Comparison of ENCODE assay signal across 19 mouse cellular contexts in the genomic region with DNA sequence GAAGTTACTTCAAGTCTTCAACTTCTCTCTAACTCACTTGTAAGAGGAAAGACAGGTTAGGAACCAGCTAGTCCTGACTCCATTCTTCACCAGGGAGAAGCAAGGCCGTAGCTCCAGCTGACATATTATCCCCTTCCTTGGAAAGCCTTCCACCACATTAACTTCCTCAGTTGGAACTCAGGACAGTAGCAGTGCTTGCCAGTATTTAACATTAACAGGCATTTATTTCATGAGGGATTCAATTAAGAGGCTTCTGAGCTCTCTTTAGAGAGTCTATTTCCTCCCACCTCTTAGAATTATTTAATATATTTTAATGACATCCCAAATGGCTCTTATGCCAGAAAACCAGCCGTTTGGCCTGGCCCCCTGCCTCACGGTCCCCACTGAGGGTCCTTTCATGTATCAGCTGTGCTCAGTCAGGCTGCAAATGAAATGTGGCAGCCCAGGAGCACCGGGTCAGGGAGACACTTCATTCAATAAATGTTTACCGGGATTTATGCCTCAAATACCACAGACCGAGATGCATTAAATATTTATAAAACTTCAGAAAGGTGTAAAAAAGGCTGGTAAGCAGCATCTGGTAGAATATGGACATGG.
DNase-seq lines count a peak whose midpoint lies in the region; ATAC-seq and TF ChIP-seq lines count a peak whose summit lies in the region.
"Had no signal": no experiment of that assay in that cellular context is flagged by ENCODE, and none has a peak within 500 bp of the region (broad histone marks: within the 10 kb centered on the region; RNA-seq: fewer than 3 reads in every experiment).

No protein-coding gene starts in this region.

- no peaks in the 10 kb centered on the region for H3K36me3 ChIP-seq in forebrain, postnatal 0 days (ENCODE audit: insufficient read depth)
- H3K36me3 ChIP-seq in forebrain, embryonic 11.5 days (ENCODE audit: control insufficient read depth, insufficient read depth, low read length): no peaks in the 10 kb centered on the region
- H3K36me3 ChIP-seq in hindbrain, embryonic 13.5 days: no peaks in the 10 kb centered on the region
- H3K36me3 ChIP-seq in midbrain, embryonic 13.5 days: no peaks in the 10 kb centered on the region
- no peaks in the 10 kb centered on the region for H3K36me3 ChIP-seq in neural tube, embryonic 15.5 days
- no peaks in the 10 kb centered on the region for H3K36me3 ChIP-seq in intestine, postnatal 0 days (ENCODE audit: control insufficient read depth, insufficient read depth)
- H3K36me3 ChIP-seq: liver, embryonic 12.5 days had no signal

- no peak overlapping the region for H3K4me2 ChIP-seq in forebrain, postnatal 0 days (ENCODE audit: low read depth)
- no peak overlapping the region for H3K4me2 ChIP-seq in forebrain, embryonic 11.5 days (ENCODE audit: low read depth, low read length, severe bottlenecking)
- no peak overlapping the region for H3K4me2 ChIP-seq in hindbrain, embryonic 13.5 days
- H3K4me2 ChIP-seq in midbrain, embryonic 13.5 days (replicated peaks): no peak overlapping the region
- H3K4me2 ChIP-seq in neural tube, embryonic 15.5 days: no peak overlapping the region
- H3K4me2 ChIP-seq in intestine, postnatal 0 days (replicated peaks; ENCODE audit: low read depth): no peak overlapping the region
- H3K4me2 ChIP-seq: liver, embryonic 12.5 days; lung, embryonic 14.5 days had no signal

- DNase-seq in forebrain, postnatal 0 days: no peak
- DNase-seq in forebrain, embryonic 11.5 days (ENCODE audit: low spot score): no peak
- DNase-seq in urinary bladder, postnatal 36 days (ENCODE audit: low spot score in 2 of 2): no peak
- DNase-seq: adrenal gland, postnatal 36 days; cerebellum, adult 9-10 months; gastrocnemius, postnatal 14 days; lung, embryonic 14.5 days; lung, postnatal 4 days; right cerebral cortex, adult 18-20 months; thymus, adult 18-20 months had no signal

- no peaks in the 10 kb centered on the region for H3K9me3 ChIP-seq in forebrain, postnatal 0 days (ENCODE audit: low read length)
- no peaks in the 10 kb centered on the region for H3K9me3 ChIP-seq in forebrain, embryonic 11.5 days (ENCODE audit: control insufficient read depth, low read length)
- H3K9me3 ChIP-seq in hindbrain, embryonic 13.5 days: no peaks in the 10 kb centered on the region
- H3K9me3 ChIP-seq in midbrain, embryonic 13.5 days: no peaks in the 10 kb centered on the region
- no peaks in the 10 kb centered on the region for H3K9me3 ChIP-seq in neural tube, embryonic 15.5 days (replicated peaks)
- no peaks in the 10 kb centered on the region for H3K9me3 ChIP-seq in intestine, postnatal 0 days (ENCODE audit: control insufficient read depth)
- H3K9me3 ChIP-seq: liver, embryonic 12.5 days had no signal

- no peak for TF ChIP-seq CTCF in forebrain, postnatal 0 days (IDR thresholded peaks at IDR 0.05; ENCODE audit: low read depth)
- TF ChIP-seq CTCF in intestine, postnatal 0 days (IDR thresholded peaks at IDR 0.05; ENCODE audit: low read depth): no peak

- H3K27ac ChIP-seq in forebrain, postnatal 0 days (ENCODE audit: low read depth, low read length): 0 out of 2 replicates have a peak overlapping the region, but pooled peaks have one; percentile 17
- H3K27ac ChIP-seq in forebrain, embryonic 11.5 days (ENCODE audit: low read depth, low read length): no peak overlapping the region
- H3K27ac ChIP-seq in hindbrain, embryonic 13.5 days: peak overlapping the region; percentile 44
- H3K27ac ChIP-seq in midbrain, embryonic 13.5 days: peak overlapping the region; percentile 61; the same call in 1 of the 2 replicates
- H3K27ac ChIP-seq in neural tube, embryonic 15.5 days (replicated peaks): peak overlapping the region; percentile 37; the same call in 1 of the 2 replicates
- no peak overlapping the region for H3K27ac ChIP-seq in intestine, postnatal 0 days (ENCODE audit: low read depth, low read length)
- H3K27ac ChIP-seq: kidney, postnatal 0 days; liver, embryonic 12.5 days had no signal

- H3K27me3 ChIP-seq in forebrain, postnatal 0 days (ENCODE audit: insufficient read depth, low read length): no peaks in the 10 kb centered on the region
- H3K27me3 ChIP-seq in forebrain, embryonic 11.5 days (ENCODE audit: control insufficient read depth, insufficient read depth, low read length): no peaks in the 10 kb centered on the region
- H3K27me3 ChIP-seq in hindbrain, embryonic 13.5 days: no peaks in the 10 kb centered on the region
- no peaks in the 10 kb centered on the region for H3K27me3 ChIP-seq in midbrain, embryonic 13.5 days
- no peaks in the 10 kb centered on the region for H3K27me3 ChIP-seq in neural tube, embryonic 15.5 days (replicated peaks)
- H3K27me3 ChIP-seq in intestine, postnatal 0 days (replicated peaks; ENCODE audit: control insufficient read depth, insufficient read depth, low read length): no peaks in the 10 kb centered on the region
- H3K27me3 ChIP-seq: liver, embryonic 12.5 days; Patski had no signal

- no peak overlapping the region for H3K4me3 ChIP-seq in forebrain, postnatal 0 days (ENCODE audit: low read depth, low read length)
- H3K4me3 ChIP-seq in forebrain, embryonic 11.5 days (ENCODE audit: low read depth, low read length): no peak overlapping the region
- no peak overlapping the region for H3K4me3 ChIP-seq in hindbrain, embryonic 13.5 days
- H3K4me3 ChIP-seq in midbrain, embryonic 13.5 days (replicated peaks): no peak overlapping the region
- H3K4me3 ChIP-seq in neural tube, embryonic 15.5 days (replicated peaks): no peak overlapping the region
- no peak overlapping the region for H3K4me3 ChIP-seq in intestine, postnatal 0 days (ENCODE audit: low read depth, low read length)
- H3K4me3 ChIP-seq: erythroblast, embryonic 14.5 days; liver, embryonic 12.5 days had no signal

- H3K4me1 ChIP-seq in forebrain, postnatal 0 days (ENCODE audit: insufficient read depth): 0 out of 2 replicates have a peak, but pooled peaks cover 6% of the 10 kb centered on the region
- no peaks in the 10 kb centered on the region; the same call in 1 of the 2 replicates for H3K4me1 ChIP-seq in forebrain, embryonic 11.5 days (replicated peaks; ENCODE audit: control insufficient read depth, insufficient read depth, low read length)
- H3K4me1 ChIP-seq in hindbrain, embryonic 13.5 days (replicated peaks): peaks cover 35% of the 10 kb centered on the region
- H3K4me1 ChIP-seq in midbrain, embryonic 13.5 days (replicated peaks): peaks cover 40% of the 10 kb centered on the region
- H3K4me1 ChIP-seq in neural tube, embryonic 15.5 days: peaks cover 12% of the 10 kb centered on the region
- H3K4me1 ChIP-seq in intestine, postnatal 0 days (replicated peaks; ENCODE audit: control insufficient read depth, insufficient read depth, low read length): no peaks in the 10 kb centered on the region
- H3K4me1 ChIP-seq: liver, embryonic 12.5 days had no signal

- no peak overlapping the region for H3K9ac ChIP-seq in forebrain, postnatal 0 days
- no peak overlapping the region for H3K9ac ChIP-seq in forebrain, embryonic 11.5 days (ENCODE audit: low read length)
- H3K9ac ChIP-seq in hindbrain, embryonic 13.5 days: no peak overlapping the region
- no peak overlapping the region for H3K9ac ChIP-seq in midbrain, embryonic 13.5 days (replicated peaks)
- H3K9ac ChIP-seq in neural tube, embryonic 15.5 days (replicated peaks): no peak overlapping the region
- H3K9ac ChIP-seq in intestine, postnatal 0 days (ENCODE audit: low read depth, low read length): no peak overlapping the region
- H3K9ac ChIP-seq: liver, embryonic 12.5 days; lung, embryonic 14.5 days had no signal

- 20% methylated on average over 6 of the region's 6 CpGs for WGBS in forebrain, postnatal 0 days
- 30% methylated on average over 6 of the region's 6 CpGs for WGBS in forebrain, embryonic 11.5 days
- WGBS in hindbrain, embryonic 13.5 days: 15% methylated on average over 6 of the region's 6 CpGs
- 15% methylated on average over 6 of the region's 6 CpGs for WGBS in midbrain, embryonic 13.5 days
- WGBS in neural tube, embryonic 15.5 days: 11% methylated on average over 6 of the region's 6 CpGs
- 64% methylated on average over 6 of the region's 6 CpGs for WGBS in intestine, postnatal 0 days

- ATAC-seq in forebrain, postnatal 0 days: no peak
- no peak for ATAC-seq in forebrain, embryonic 11.5 days (replicated peaks; ENCODE audit: low FRiP score)
- ATAC-seq in hindbrain, embryonic 13.5 days (ENCODE audit: low FRiP score): peak; percentile 60; the same call in 1 of the 2 replicates
- ATAC-seq in midbrain, embryonic 13.5 days: peak; percentile 85
- 0 out of 2 replicates have a peak, but pooled peaks have one; percentile 29 for ATAC-seq in neural tube, embryonic 15.5 days (ENCODE audit: low FRiP score)
- ATAC-seq in intestine, postnatal 0 days: no peak
- ATAC-seq: activated CD4-positive, CD25-positive, alpha-beta regulatory T cell, adult 4 months; liver, embryonic 12.5 days; Patski had no signal

Comparison
In these comparisons a context has a peak if more than half of its experiments do, and no peak if none do; other contexts are left out.
1. H3K27ac ChIP-seq: peak in forebrain, postnatal 0 days (single experiment), hindbrain, embryonic 13.5 days (single experiment), midbrain, embryonic 13.5 days (single experiment) and neural tube, embryonic 15.5 days (single experiment); none in forebrain, embryonic 11.5 days (single experiment) and intestine, postnatal 0 days (single experiment).
2. ATAC-seq: peak in hindbrain, embryonic 13.5 days (single experiment), midbrain, embryonic 13.5 days (single experiment) and neural tube, embryonic 15.5 days (single experiment); none in forebrain, postnatal 0 days (single experiment), forebrain, embryonic 11.5 days (single experiment) and intestine, postnatal 0 days (single experiment).